Mouse (Mus musculus) spleen, adult 2 months (tissue): ENCODE data around the gene Ngdn.

Source experiments
- CTCF ChIP-seq: fragments of 200-500 bp; IDR thresholded peaks from 2 replicates; pipeline ENCODE4 v1.5.1; 2011; ENCODE audit warnings: mild to moderate bottlenecking, inconsistent platforms; ENCODE audit not compliant: insufficient read depth, insufficient read length, insufficient replicate concordance; ENCODE audit errors: extremely low read depth
- POLR2A ChIP-seq: fragments of 200-500 bp; IDR thresholded peaks from 2 replicates; pipeline ENCODE4 v1.6.1; 2011; ENCODE audit warnings: low read depth, low read length, inconsistent platforms

- no peak for TF ChIP-seq POLR2A
- TF ChIP-seq CTCF, result no peak
Measured at GRCm38 (mm10) chr14:55032695-55033225, 17.5 kb downstream of the Ngdn start.
